Mouse (Mus musculus): ENCODE measurements around the gene Scgn.

DNA sequence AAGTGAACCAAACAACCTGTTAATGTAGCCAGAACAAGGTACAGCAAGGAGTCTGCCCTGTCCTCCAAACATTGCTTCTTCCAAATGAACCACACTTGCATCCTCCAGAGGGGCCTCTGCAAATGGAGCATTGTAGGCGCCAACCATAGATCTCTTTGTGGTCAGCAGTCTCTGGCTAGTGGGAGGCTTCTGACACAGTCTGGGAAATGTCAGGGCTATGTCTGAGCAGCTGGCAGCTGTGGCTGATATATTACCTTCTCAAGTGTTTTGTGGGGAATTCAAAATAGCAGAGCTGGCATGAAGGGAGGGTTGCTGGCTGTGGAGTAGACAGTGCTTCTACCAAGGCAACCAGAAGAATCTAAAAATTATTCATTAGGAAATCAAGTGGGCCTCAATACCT lies 74.9 kb downstream of the Scgn start:
- TF ChIP-seq CTCF (IDR thresholded peaks at IDR 0.05) (no peak), EP300 (IDR thresholded peaks at IDR 0.05) (no peak)

All from lung, postnatal 0 days (tissue).